Mouse (Mus musculus) bone marrow, adult 2 months (tissue): ENCODE data around the gene Atl2.

ENCODE experiments used
- CTCF ChIP-seq: fragments of 200-500 bp; IDR thresholded peaks from 2 replicates; pipeline ENCODE4 v1.5.1; 2011; ENCODE audit warnings: low read length, control low read depth; ENCODE audit not compliant: control insufficient read depth, insufficient read depth
- POLR2A ChIP-seq: fragments of 200-500 bp; IDR thresholded peaks from 2 replicates; pipeline ENCODE4 v1.6.1; 2011; ENCODE audit warnings: low read depth, mild to moderate bottlenecking, control low read depth, low read length, borderline replicate concordance; ENCODE audit not compliant: control insufficient read depth

GRCm38 (mm10) chr17:79816896-79817295 is 79.0 kb downstream of the Atl2 start:
- TF ChIP-seq CTCF (no peak), POLR2A (no peak)
